In genomic region chr19:5912103-5913006, GRCm38 (mm10) we compare ENCODE assay signal across 7 mouse cellular contexts. TPM values are rescaled to one million over a fixed set of nuclear protein-coding genes. Genes with fewer than 3 reads are reported as not detected.
DNase-seq lines count a peak whose midpoint lies in the region; ATAC-seq lines count a peak whose summit lies in the region.

No protein-coding gene starts in this region.

- H3K4me3 ChIP-seq in intestine, embryonic 15.5 days (replicated peaks) = peak overlapping the region; percentile 97
- peak overlapping the region; percentile 85 for H3K4me3 ChIP-seq in midbrain, embryonic 10.5 days

- intact Hi-C loops in gastrocnemius, postnatal 36 days (cut with DNase I) = no loop called here
- intact Hi-C loops in left cerebral cortex, postnatal 25 days (cut with DNase I) = no loop called here

- DNase-seq in adrenal gland, adult 2 months = peak; percentile 99
- DNase-seq in embryo, embryonic 11.5 days (ENCODE audit: low read depth, low spot score) = peak; percentile 100
- DNase-seq in gastrocnemius, postnatal 36 days = peak; percentile 98 to 99
- peak; percentile 99 for DNase-seq in left cerebral cortex, postnatal 25 days (ENCODE audit: low spot score in 2 of 2)
- peak; percentile 100 for DNase-seq in midbrain, embryonic 10.5 days (ENCODE audit: low spot score)
- DNase-seq in right cerebral cortex, postnatal 4 days = peak; percentile 99

- peak overlapping the region; percentile 76 for H3K4me2 ChIP-seq in intestine, embryonic 15.5 days (replicated peaks)

- H3K4me1 ChIP-seq in intestine, embryonic 15.5 days (replicated peaks) = peaks cover 23% of the 10 kb centered on the region
- peaks cover 31% of the 10 kb centered on the region for H3K4me1 ChIP-seq in midbrain, embryonic 10.5 days

- H3K9me3 ChIP-seq in intestine, embryonic 15.5 days = no peaks in the 10 kb centered on the region
- no peaks in the 10 kb centered on the region for H3K9me3 ChIP-seq in midbrain, embryonic 10.5 days (replicated peaks)

- peak; percentile 96 for ATAC-seq in intestine, embryonic 15.5 days

- peak overlapping the region; percentile 81 for H3K27ac ChIP-seq in intestine, embryonic 15.5 days
- peak overlapping the region; percentile 94 for H3K27ac ChIP-seq in midbrain, embryonic 10.5 days (replicated peaks)

- H3K36me3 ChIP-seq in intestine, embryonic 15.5 days = peaks cover 5% of the 10 kb centered on the region; the same call in 1 of the 2 replicates
- peaks cover 38% of the 10 kb centered on the region for H3K36me3 ChIP-seq in midbrain, embryonic 10.5 days

- WGBS in intestine, embryonic 15.5 days = under 1% methylated on average over 59 of the region's 59 CpGs
- under 1% methylated on average over 59 of the region's 59 CpGs for WGBS in midbrain, embryonic 10.5 days

- peak overlapping the region; percentile 97 for H3K9ac ChIP-seq in intestine, embryonic 15.5 days

- H3K27me3 ChIP-seq in intestine, embryonic 15.5 days (replicated peaks) = no peaks in the 10 kb centered on the region
- no peaks in the 10 kb centered on the region for H3K27me3 ChIP-seq in midbrain, embryonic 10.5 days (ENCODE audit: low read depth, poor library complexity, severe bottlenecking)

RNA-seq across cellular contexts. Expression of gene Dpf2, which starts 0.5 kb away (rescaled TPM):
- total RNA-seq in adrenal gland, adult 2 months (2021) = 100 to 1,000 TPM in 1 of 2 experiments, 10 to 100 TPM in 1; 90.6 to 125 TPM
- polyA plus RNA-seq in adrenal gland, adult 2 months (2012; rRNA removed) = 51.7 and 56.3 TPM in 2 replicates
- 10 to 100 TPM; 75.1 to 81.4 TPM for total RNA-seq in gastrocnemius, postnatal 36 days (2021)
- polyA plus RNA-seq in intestine, embryonic 15.5 days (2015; fragmentation: Nextera tagmentation; extraction: Ambion mirVana) = 109 and 118 TPM in 2 replicates
- total RNA-seq in left cerebral cortex, postnatal 25 days (2021) = 10 to 100 TPM; 84.1 to 96.1 TPM
- 242 and 245 TPM in 2 replicates for polyA plus RNA-seq in midbrain, embryonic 10.5 days (2016; fragmentation: Nextera tagmentation; extraction: Ambion mirVana)

RNA-seq across cellular contexts. Expression of gene Cdc42ep2, which starts 12.3 kb away (rescaled TPM):
- total RNA-seq in adrenal gland, adult 2 months (2021) = 1 to 10 TPM; 5.5 to 8.0 TPM
- polyA plus RNA-seq in adrenal gland, adult 2 months (2012; rRNA removed) = 5.6 and 5.9 TPM in 2 replicates
- 10 to 100 TPM; 10.1 to 12.4 TPM for total RNA-seq in gastrocnemius, postnatal 36 days (2021)
- 11.9 and 12.4 TPM in 2 replicates for polyA plus RNA-seq in intestine, embryonic 15.5 days (2015; fragmentation: Nextera tagmentation; extraction: Ambion mirVana)
- 1 to 10 TPM; 6.2 to 6.6 TPM for total RNA-seq in left cerebral cortex, postnatal 25 days (2021)
- polyA plus RNA-seq in midbrain, embryonic 10.5 days (2016; fragmentation: Nextera tagmentation; extraction: Ambion mirVana) = 1.8 and 2.2 TPM in 2 replicates

RNA-seq across cellular contexts. Expression of gene Tigd3, which starts 18.4 kb away (rescaled TPM):
- 1 to 10 TPM; 1.0 to 1.1 TPM for total RNA-seq in adrenal gland, adult 2 months (2021)
- polyA plus RNA-seq in adrenal gland, adult 2 months (2012; rRNA removed) = 0.48 and 0.53 TPM in 2 replicates
- under 1 TPM in 1 of 2 experiments, not detected in 1; 0.20 TPM for total RNA-seq in gastrocnemius, postnatal 36 days (2021)
- polyA plus RNA-seq in intestine, embryonic 15.5 days (2015; fragmentation: Nextera tagmentation; extraction: Ambion mirVana) = 1.9 and 2.7 TPM in 2 replicates
- 1 to 10 TPM; 4.5 to 5.5 TPM for total RNA-seq in left cerebral cortex, postnatal 25 days (2021)
- 9.5 and 10.8 TPM in 2 replicates for polyA plus RNA-seq in midbrain, embryonic 10.5 days (2016; fragmentation: Nextera tagmentation; extraction: Ambion mirVana)

RNA-seq across cellular contexts. Expression of gene Slc25a45, which starts 34.7 kb away (rescaled TPM):
- 10 to 100 TPM; 15.5 to 36.2 TPM for total RNA-seq in adrenal gland, adult 2 months (2021)
- 42.4 and 44.6 TPM in 2 replicates for polyA plus RNA-seq in adrenal gland, adult 2 months (2012; rRNA removed)
- 1 to 10 TPM in 1 of 2 experiments, under 1 TPM in 1; 0.99 to 1.0 TPM for total RNA-seq in gastrocnemius, postnatal 36 days (2021)
- 3.5 and 4.2 TPM in 2 replicates for polyA plus RNA-seq in intestine, embryonic 15.5 days (2015; fragmentation: Nextera tagmentation; extraction: Ambion mirVana)
- total RNA-seq in left cerebral cortex, postnatal 25 days (2021) = 1 to 10 TPM; 2.5 to 3.0 TPM
- 2.3 and 2.6 TPM in 2 replicates for polyA plus RNA-seq in midbrain, embryonic 10.5 days (2016; fragmentation: Nextera tagmentation; extraction: Ambion mirVana)

RNA-seq across cellular contexts. Expression of gene Frmd8, which starts 37.3 kb away (rescaled TPM):
- 10 to 100 TPM; 41.2 to 51.4 TPM for total RNA-seq in adrenal gland, adult 2 months (2021)
- 27.8 and 36.4 TPM in 2 replicates for polyA plus RNA-seq in adrenal gland, adult 2 months (2012; rRNA removed)
- 1 to 10 TPM; 4.5 to 5.0 TPM for total RNA-seq in gastrocnemius, postnatal 36 days (2021)
- polyA plus RNA-seq in intestine, embryonic 15.5 days (2015; fragmentation: Nextera tagmentation; extraction: Ambion mirVana) = 26.9 and 28.0 TPM in 2 replicates
- 10 to 100 TPM in 1 of 2 experiments, 1 to 10 TPM in 1; 9.5 to 14.6 TPM for total RNA-seq in left cerebral cortex, postnatal 25 days (2021)
- 33.8 and 34.9 TPM in 2 replicates for polyA plus RNA-seq in midbrain, embryonic 10.5 days (2016; fragmentation: Nextera tagmentation; extraction: Ambion mirVana)

Comparison
In these comparisons a context has a peak if more than half of its experiments do, and no peak if none do; other contexts are left out.
1. Peak in every context shown above with its lines: DNase-seq, ATAC-seq, H3K4me3 ChIP-seq and H3K27ac ChIP-seq.